Mouse (Mus musculus) kidney, embryonic 14.5 days (tissue): Measurements from ENCODE around the gene Car7. TPM values are rescaled to one million over a fixed set of nuclear protein-coding genes. Genes with fewer than 3 reads are reported as not detected.

ENCODE experiments used
- ATAC-seq: fragments of 200-750 bp; cut with Nextera tagmentation; 2 replicates; pipeline ENCODE4 v1.8.0; 2017; ENCODE audit warnings: moderate number of reproducible peaks, mild to moderate bottlenecking, moderate TSS enrichment, moderate library complexity; ENCODE audit not compliant: low FRiP score, low TSS enrichment
- H3K27ac ChIP-seq: fragments of 300-500 bp; sonication (generic); 2 replicates; pipeline ENCODE4 v1.5.1; 2014; ENCODE audit warnings: low read depth, mild to moderate bottlenecking, low read length, moderate library complexity, mixed read lengths
- H3K27me3 ChIP-seq: fragments of 300-500 bp; sonication (generic); 2 replicates; pipeline ENCODE4 v1.6.1; 2014; ENCODE audit warnings: mild to moderate bottlenecking, low read length; ENCODE audit not compliant: control insufficient read depth, insufficient read depth
- H3K36me3 ChIP-seq: fragments of 300-500 bp; sonication (generic); 2 replicates; pipeline ENCODE4 v1.6.1; 2014; ENCODE audit warnings: low read length, mixed read lengths; ENCODE audit not compliant: control insufficient read depth, insufficient read depth
- H3K4me1 ChIP-seq: fragments of 300-500 bp; sonication (generic); 2 replicates; pipeline ENCODE4 v1.6.1; 2014; ENCODE audit warnings: low read length, mixed read lengths; ENCODE audit not compliant: control insufficient read depth, insufficient read depth
- H3K4me2 ChIP-seq: fragments of 300-500 bp; sonication (generic); replicated peaks from 2 replicates; pipeline ENCODE4 v1.6.1; 2014; ENCODE audit warnings: low read depth, mild to moderate bottlenecking, low read length
- H3K4me3 ChIP-seq: fragments of 300-500 bp; sonication (generic); 2 replicates; pipeline ENCODE4 v1.5.1; 2014; ENCODE audit warnings: mild to moderate bottlenecking, low read length
- H3K9ac ChIP-seq: fragments of 300-500 bp; sonication (generic); 2 replicates; pipeline ENCODE4 v1.6.1; 2014; ENCODE audit warnings: low read depth, mild to moderate bottlenecking, low read length, moderate library complexity
- H3K9me3 ChIP-seq: fragments of 300-500 bp; sonication (generic); 2 replicates; pipeline ENCODE4 v1.6.1; 2016; ENCODE audit warnings: low read length; ENCODE audit not compliant: control insufficient read depth
- WGBS: fragments of 180-500 bp; shearing (Covaris S2); extraction: QIAGEN DNeasy Blood & Tissue Kit; methylation state at CpG from one replicate; pipeline ENCODE4 v1.1.7; 2014; 5-methylcytosine and 5-hydroxymethylcytosine counted together
- polyA plus RNA-seq: library from polyadenylated mRNA; unstranded; fragments of >200 nt; fragmentation: Nextera tagmentation; extraction: Ambion mirVana; gene quantifications from 2 replicates; pipeline ENCODE4 v1.2.1, GENCODE M21; 2014

The Car7 gene
- polyA plus RNA-seq, result 1.3 and 1.8 TPM in 2 replicates

- Histone ChIP-seq H3K9ac (peak within 1 kb of the TSS; percentile 94), H3K27me3 (0 out of 2 replicates have a peak, but pooled peaks cover 4% of the 10 kb centered on the region), H3K4me2 (peak within 1 kb of the TSS; percentile 55), H3K36me3 (peaks cover 12% of the 10 kb centered on the region), H3K9me3 (no peaks in the 10 kb centered on the region), H3K4me3 (peak within 1 kb of the TSS; percentile 90), H3K4me1 (peaks cover 7% of the 10 kb centered on the region; the same call in 1 of the 2 replicates), H3K27ac (peak within 1 kb of the TSS; percentile 83)
- WGBS, result under 1% methylated on average over 70 of the region's 70 CpGs
- peak; percentile 96 for ATAC-seq
These were observed at the start of gene Car7, which contains the start of gene Nae1 for GRCm38 (mm10) chr8:104533971-104534778. Gene Car7, plus strand, starts transcription at chr8:104534689. Gene Nae1, minus strand, starts transcription at chr8:104534637.

DNA sequence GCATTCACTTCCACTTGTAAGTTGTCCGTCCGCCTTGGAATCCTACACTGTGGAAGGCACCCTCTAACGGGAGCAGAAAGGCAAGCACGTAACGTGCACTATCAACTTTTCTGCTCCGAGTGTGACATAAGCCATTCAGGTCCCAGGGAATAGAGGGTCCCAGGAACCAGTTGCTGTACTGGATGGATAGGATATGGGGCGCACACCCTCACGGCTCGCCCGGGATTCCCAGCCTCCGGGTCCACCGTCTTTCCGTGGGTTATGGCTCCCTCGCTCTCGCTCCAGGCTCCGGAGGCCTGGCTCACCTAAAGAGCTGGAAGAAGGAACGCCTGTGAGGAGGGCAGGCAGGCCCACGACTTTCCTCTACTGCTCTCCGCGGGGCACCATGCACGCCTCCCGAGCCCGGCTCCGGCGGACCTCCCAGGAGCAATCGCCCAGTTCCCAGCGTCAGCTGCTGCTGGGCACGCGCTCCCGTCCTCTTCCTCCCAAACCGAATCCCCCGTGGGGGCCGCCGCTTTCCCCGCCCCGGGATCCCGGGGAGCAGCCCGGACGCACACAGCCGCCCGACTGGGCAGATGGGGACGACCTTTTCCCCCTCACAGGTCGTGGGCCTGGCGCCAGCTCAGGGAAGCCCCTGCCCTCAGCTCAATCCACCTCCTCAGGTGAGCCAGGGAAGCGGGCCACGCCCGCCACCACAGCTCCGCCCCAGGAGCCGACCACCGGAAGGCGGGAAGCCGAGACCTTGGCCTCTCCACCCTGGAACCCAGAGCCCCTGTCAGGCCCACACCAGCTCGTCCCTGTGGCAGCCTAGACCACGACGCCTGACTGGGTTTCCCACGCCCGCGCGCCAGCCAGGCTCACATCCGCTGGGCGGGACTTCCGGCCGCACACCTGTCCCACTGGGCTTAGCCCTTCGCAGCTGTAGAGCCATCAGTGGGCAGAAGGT, 25.2 kb upstream of the Car7 start, which contains the start of gene Terb1:
Gene Terb1 (minus strand): TSS at position 850 of the 946 bp plus-strand sequence.
- peak within 1 kb of the TSS; percentile 57 for H3K4me3 ChIP-seq
- 2% methylated on average over 64 of the region's 64 CpGs for WGBS
- peak within 1 kb of the TSS; percentile 14; the same call in 1 of the 2 replicates for H3K27ac ChIP-seq
- peak; percentile 93 for ATAC-seq
- H3K36me3 ChIP-seq, result peaks cover 19% of the 10 kb centered on the region; the same call in 1 of the 2 replicates
- peak within 1 kb of the TSS; percentile 71 for H3K9ac ChIP-seq
- peak within 1 kb of the TSS; percentile 100 for H3K4me2 ChIP-seq
- no peaks in the 10 kb centered on the region for H3K27me3 ChIP-seq
- no peaks in the 10 kb centered on the region for H3K9me3 ChIP-seq
- peaks cover 4% of the 10 kb centered on the region; the same call in 1 of the 2 replicates for H3K4me1 ChIP-seq

GRCm38 (mm10) chr8:104510134-104510533, 24.4 kb upstream of the Car7 start:
- no peak overlapping the region for H3K9ac ChIP-seq
- H3K9me3 ChIP-seq, result no peaks in the 10 kb centered on the region
- peaks cover 4% of the 10 kb centered on the region; the same call in 1 of the 2 replicates for H3K4me1 ChIP-seq
- 81% methylated on average over 3 of the region's 3 CpGs for WGBS
- peaks cover 26% of the 10 kb centered on the region; the same call in 1 of the 2 replicates for H3K36me3 ChIP-seq
- peak overlapping the region; percentile 57; the same call in 1 of the 2 replicates for H3K4me3 ChIP-seq
- H3K4me2 ChIP-seq, result peak overlapping the region; percentile 100
- H3K27me3 ChIP-seq, result no peaks in the 10 kb centered on the region
- no peak overlapping the region for H3K27ac ChIP-seq
- no peak; the same call in 1 of the 2 replicates for ATAC-seq

- H3K9me3 ChIP-seq, result no peaks in the 10 kb centered on the region
- H3K9ac ChIP-seq, result no peak overlapping the region
- H3K4me3 ChIP-seq, result no peak overlapping the region
- no peak overlapping the region for H3K27ac ChIP-seq
- ATAC-seq, result no peak
- no peaks in the 10 kb centered on the region for H3K27me3 ChIP-seq
- H3K4me2 ChIP-seq, result no peak overlapping the region
- no peaks in the 10 kb centered on the region for H3K4me1 ChIP-seq
- 83% methylated on average over 5 of the region's 5 CpGs for WGBS
- H3K36me3 ChIP-seq, result peaks cover 70% of the 10 kb centered on the region
These were observed 16.6 kb upstream of the Car7 start for GRCm38 (mm10) chr8:104517872-104518271.

GRCm38 (mm10) chr8:104529671-104530070, 4.8 kb upstream of the Car7 start:
- Histone ChIP-seq H3K27me3 (no peaks in the 10 kb centered on the region), H3K4me3 (no peak overlapping the region), H3K4me2 (no peak overlapping the region), H3K9ac (no peak overlapping the region), H3K36me3 (peaks cover 40% of the 10 kb centered on the region), H3K9me3 (no peaks in the 10 kb centered on the region), H3K27ac (no peak overlapping the region), H3K4me1 (peaks cover 7% of the 10 kb centered on the region; the same call in 1 of the 2 replicates)
- no peak for ATAC-seq
- WGBS, result 90% methylated on average over 6 of the region's 6 CpGs

DNA sequence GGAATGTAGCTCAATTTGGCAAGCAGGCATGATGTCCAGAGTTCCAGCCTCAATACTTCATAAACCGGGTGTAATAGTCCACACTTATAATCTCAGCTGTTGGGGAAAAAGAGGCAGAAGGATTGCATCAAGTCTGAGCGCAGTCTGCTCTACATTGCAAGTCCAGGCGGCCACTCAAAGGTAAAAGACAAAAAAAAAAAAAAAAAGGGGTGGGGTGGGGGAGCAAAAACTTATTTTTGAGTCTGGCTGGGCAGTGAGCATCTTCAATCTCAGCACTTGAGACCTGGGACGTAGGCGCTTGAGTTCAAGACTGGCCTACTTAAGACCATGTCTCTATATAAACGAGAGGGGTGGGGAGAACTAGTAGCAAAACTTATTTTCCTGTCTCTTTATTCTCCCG, 938 bp upstream of the Car7 start:
- ATAC-seq, result peak; percentile 30
- Histone ChIP-seq H3K36me3 (peaks cover 14% of the 10 kb centered on the region), H3K4me2 (peak overlapping the region; percentile 55), H3K27ac (no peak overlapping the region), H3K4me1 (peaks cover 7% of the 10 kb centered on the region; the same call in 1 of the 2 replicates), H3K9me3 (no peaks in the 10 kb centered on the region), H3K9ac (peak overlapping the region; percentile 94), H3K4me3 (peak overlapping the region; percentile 90), H3K27me3 (no peaks in the 10 kb centered on the region)
- 21% methylated on average over 7 of the region's 7 CpGs for WGBS

- peak; percentile 48 for ATAC-seq
- H3K36me3 ChIP-seq, result peaks cover 6% of the 10 kb centered on the region; the same call in 1 of the 2 replicates
- H3K4me3 ChIP-seq, result peak overlapping the region; percentile 90
- peaks cover 9% of the 10 kb centered on the region for H3K27me3 ChIP-seq
- peaks cover 7% of the 10 kb centered on the region; the same call in 1 of the 2 replicates for H3K4me1 ChIP-seq
- no peaks in the 10 kb centered on the region for H3K9me3 ChIP-seq
- H3K4me2 ChIP-seq, result peak overlapping the region; percentile 55
- WGBS, result 11% methylated on average over 9 of the region's 9 CpGs
- H3K27ac ChIP-seq, result no peak overlapping the region
- H3K9ac ChIP-seq, result peak overlapping the region; percentile 23; the same call in 1 of the 2 replicates
These were observed 271 bp downstream of the Car7 start for GRCm38 (mm10) chr8:104534779-104535141.

DNA sequence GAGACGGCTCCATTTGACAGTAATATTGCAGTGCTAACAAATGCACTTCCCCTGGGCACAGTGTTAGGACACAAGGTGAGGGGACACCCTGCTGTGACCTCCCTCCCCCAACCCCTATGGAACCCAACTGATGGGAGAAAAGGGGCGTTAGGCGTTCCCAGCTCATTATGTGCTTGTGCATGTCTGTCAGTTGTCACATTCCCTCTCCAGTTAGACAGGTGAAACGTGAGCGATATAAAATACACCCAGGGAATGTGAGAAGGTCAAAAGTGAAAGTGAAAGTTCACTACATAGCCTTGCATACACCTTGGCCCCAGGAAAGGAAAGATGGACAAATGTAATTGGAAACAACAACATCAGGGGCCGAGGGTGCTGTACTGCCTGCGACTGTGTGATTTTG, 889 bp downstream of the Car7 start:
- H3K4me1 ChIP-seq, result peaks cover 7% of the 10 kb centered on the region; the same call in 1 of the 2 replicates
- H3K4me3 ChIP-seq, result peak overlapping the region; percentile 90; the same call in 1 of the 2 replicates
- no peaks in the 10 kb centered on the region for H3K9me3 ChIP-seq
- H3K9ac ChIP-seq, result no peak overlapping the region
- WGBS, result 34% methylated on average over 7 of the region's 7 CpGs
- H3K27me3 ChIP-seq, result peaks cover 15% of the 10 kb centered on the region
- ATAC-seq, result no peak
- H3K4me2 ChIP-seq, result peak overlapping the region; percentile 55; the same call in 1 of the 2 replicates
- no peak overlapping the region for H3K27ac ChIP-seq
- peaks cover under 1% of the 10 kb centered on the region; the same call in 1 of the 2 replicates for H3K36me3 ChIP-seq
